Mouse (Mus musculus): ENCODE data around the gene Abtb2.

Gene Abtb2

DNA sequence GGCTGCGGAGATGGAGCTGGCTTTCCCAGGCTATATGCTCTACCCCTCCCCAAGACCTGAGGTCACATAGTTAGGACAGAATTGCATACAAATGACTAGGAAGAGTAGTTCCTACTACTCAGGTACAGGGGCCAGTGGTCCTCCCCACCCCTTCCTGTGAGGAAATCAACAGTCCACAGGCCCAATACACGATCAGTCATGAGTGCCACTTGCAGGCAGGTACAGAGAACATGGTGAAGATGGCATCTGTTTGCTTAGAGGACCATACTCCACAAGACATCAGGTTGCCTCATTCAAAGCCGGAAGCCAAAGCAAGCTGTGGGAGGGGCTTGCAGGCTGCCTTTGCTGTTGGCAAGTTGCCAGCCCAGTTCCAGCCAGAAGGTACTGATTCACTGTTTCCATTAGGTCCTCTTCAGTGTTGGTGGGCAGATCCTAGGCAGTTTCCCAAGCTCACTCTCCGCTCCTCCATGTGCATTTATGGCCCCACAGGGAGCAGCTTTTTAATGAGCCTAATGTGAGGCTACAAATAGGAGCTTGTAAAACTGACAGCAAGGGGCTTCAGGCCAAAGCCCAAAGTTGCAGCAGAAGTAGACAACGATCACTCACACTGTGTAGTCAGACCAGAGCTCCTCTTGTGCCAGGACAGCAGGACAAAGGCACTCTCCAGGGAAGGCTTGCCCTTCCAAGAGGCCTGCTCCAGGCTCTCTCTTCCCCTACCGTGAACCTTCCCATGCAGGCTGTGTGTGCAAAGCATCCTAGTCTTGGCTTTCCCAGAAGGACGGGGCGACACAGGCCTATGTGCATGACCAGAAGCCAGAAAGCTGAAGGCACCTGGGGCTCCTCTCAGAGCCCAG lies 102.1 kb downstream of the Abtb2 start:
- DNase-seq, result peak; percentile 51

DNA sequence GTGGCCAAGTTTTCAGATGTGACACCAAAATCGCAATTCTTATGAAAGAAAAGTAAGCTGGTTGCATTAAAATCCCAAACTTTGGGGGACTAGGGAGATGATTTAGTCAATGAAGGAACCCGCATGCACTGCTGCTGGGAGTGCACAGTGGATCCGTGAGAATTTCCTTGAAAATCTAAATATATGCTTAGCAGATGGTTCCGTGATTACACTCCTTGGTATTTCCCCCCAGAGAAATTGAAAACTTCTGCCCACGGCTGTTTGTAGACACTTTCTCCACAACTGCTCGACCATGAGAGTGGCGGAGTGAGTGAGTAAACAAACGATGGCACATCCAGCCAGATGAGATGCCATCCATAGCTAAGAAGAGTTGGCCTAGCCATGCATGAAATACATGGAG lies 102.8 kb downstream of the Abtb2 start:
- DNase-seq, result no peak

DNA sequence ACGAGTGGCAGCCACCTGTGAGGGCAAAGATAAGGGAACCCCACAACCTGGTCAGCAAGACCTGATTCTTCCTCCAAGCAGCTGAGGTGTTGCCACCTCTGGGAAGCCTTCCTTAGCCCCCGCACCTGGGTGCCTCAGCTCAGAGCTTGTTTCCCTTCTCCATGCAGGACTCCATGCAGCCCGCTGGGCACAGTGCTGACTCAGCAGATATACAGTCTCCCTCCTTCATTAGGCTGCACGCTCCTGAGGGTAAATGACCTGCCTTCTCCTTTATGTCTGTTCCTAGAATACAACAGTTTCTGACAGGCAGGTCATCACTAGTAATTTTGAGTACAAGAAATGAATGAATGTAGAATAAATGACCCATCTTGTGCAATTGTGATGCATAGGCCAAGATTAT lies 103.5 kb downstream of the Abtb2 start:
- no peak for DNase-seq

DNA sequence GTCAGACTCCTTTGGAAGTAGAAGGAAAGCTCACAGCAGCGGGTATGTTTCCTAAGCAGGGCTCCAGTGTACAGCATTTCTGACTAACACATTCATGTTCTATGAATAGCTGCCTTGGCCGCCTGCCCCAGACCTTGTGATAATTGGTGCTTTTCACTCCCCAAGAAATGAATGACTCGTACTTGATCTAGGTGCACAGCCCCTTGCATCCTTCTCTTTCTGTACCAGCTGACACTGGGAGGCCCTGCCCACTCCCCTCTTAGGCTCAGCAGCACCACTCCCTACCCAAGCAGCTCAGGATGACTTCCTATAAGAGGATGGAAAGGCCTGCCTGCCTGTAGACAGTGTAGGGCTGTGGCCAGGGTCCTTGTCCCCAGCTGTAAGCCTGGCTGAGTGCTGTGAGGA lies 104.2 kb downstream of the Abtb2 start:
- DNase-seq, result peak; percentile 47

DNA sequence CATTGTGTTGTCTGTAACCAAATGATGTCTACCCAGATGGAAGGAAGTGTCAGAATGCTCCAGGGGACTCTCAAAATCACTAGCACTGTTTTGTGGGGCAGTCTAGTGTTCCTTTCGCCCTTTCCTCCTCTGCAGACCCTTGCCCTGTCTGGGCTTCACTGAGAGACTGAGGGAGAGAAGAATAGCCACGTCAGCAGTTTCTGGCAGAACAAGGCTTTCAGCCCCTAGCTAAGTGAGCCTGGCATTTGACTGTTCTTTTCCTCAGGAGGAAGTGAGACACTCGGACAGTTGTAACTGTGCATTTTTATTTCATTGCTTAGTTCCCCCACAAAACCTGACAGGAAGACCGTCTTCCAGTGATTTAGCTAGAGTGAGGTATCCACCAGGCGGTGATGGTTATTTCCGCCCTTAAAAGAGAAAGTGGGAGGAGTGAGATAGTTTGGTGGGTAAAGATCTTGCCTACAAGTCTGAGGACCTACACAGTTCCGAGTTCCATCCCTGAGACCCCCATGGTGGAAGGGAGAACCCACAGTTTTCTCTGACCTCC lies 106.5 kb downstream of the Abtb2 start:
- no peak for DNase-seq

DNA sequence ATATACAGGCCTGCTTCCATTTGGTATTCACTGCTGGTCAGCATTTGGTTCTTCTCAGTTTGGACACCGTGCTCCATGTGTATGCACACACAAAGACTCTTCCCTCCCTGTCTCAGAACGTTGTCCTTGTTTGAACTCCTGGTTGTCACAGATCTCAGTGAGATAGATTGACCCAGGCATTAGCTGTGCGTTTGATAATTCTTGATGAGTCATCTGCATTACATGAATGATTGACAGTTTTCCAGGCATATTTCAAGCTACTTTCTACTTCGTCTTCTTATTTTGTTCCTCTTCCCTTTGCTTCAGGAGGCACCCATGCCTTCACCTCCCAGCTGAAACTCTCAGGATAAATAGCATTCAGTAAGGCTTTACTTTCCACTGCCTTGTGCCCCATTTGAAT lies 107.5 kb downstream of the Abtb2 start:
- no peak for DNase-seq

DNA sequence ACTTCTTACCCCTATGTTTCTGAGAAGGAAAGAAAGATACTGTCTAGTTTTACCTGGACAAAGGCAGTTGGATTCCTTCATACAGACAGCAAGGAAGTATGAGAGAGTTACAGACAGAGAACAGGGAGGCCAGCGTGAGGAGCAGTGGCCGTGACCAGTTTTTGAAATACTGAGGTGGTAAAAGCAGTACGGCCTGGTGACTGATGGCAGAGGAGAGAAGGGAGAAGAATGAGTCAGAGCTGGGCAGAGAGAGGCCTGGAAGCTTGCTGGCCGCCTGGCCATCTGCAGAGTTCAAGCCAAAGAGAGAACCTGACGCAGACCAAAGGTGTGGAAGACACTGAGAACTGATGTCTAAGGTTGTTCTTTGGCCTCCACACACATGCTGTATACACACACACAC lies 109.3 kb downstream of the Abtb2 start:
- no peak for DNase-seq

DNA sequence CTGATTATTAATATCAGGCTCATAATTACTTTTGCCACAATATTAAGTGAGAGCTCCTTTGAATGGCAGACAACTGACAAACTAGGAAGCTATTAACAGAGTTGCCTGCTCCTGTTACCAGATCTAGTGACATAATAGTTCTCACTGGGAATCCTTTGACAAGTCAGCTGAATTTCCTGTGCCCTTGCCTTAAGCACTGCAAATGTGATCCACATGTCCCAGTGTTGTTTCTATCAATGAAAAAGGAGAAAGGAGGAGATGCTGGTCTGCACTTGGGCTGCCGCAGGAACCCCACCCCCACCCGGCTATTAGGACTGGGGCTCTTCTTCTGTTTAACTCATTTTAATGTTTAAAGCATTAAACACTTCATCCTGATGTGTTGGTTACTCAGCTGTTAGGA lies 110.7 kb downstream of the Abtb2 start:
- no peak for DNase-seq

DNA sequence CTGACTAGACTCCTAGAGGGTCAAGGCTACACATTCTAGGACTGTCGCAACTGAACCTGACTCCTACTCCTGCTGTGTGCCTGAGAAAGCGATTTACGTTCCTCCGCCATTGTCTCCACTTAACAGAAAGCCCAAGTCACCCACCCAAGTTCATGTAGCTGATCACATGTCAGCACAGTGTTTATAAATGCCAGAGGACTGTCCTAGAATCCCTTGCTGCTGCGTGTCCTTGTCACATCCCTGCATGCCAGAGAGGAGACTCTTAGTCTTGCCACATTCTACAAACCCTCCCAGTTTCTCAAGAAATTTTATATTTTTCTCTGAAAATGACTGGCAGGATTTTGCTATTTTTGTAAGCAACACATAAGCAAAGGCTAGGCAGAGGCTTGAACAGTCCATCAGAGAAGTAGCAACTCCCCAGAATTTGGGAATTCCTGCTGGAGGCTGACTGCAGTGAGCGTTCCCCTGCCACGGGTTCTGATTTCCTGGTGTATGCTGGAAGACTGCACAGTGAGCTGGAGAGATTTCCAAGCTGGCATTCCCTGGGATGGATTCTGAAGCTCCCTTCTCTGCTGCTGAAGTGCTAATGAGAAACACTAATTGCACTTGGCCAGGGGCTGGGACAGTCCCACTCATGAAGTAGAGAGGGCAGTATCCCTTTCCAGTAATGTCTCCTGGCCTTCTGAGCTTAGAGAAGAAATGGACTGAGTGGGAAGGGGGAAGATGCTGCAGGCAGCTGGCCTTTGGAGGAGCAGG lies 111.7 kb downstream of the Abtb2 start:
- DNase-seq, result no peak

DNA sequence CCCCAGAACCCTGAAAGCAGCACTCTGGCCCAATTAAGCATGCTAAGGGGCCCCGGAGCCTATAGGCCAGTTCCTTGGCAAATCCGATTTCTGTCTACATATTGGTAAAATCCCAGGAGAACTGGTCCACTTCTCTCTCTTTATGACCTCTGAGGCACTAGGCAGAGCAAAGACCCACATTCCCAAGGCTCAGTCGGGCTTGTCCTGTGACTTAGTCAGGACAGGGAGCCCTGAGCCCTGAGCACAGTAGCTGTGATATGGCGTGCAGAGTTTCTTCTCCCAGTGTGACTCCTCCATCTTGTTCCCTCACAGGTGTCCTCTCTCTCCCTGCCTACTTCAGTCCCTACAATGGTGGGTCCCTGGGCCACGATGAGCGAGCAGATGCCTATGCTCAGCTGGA lies 112.3 kb downstream of the Abtb2 start:
- DNase-seq, result no peak

DNA sequence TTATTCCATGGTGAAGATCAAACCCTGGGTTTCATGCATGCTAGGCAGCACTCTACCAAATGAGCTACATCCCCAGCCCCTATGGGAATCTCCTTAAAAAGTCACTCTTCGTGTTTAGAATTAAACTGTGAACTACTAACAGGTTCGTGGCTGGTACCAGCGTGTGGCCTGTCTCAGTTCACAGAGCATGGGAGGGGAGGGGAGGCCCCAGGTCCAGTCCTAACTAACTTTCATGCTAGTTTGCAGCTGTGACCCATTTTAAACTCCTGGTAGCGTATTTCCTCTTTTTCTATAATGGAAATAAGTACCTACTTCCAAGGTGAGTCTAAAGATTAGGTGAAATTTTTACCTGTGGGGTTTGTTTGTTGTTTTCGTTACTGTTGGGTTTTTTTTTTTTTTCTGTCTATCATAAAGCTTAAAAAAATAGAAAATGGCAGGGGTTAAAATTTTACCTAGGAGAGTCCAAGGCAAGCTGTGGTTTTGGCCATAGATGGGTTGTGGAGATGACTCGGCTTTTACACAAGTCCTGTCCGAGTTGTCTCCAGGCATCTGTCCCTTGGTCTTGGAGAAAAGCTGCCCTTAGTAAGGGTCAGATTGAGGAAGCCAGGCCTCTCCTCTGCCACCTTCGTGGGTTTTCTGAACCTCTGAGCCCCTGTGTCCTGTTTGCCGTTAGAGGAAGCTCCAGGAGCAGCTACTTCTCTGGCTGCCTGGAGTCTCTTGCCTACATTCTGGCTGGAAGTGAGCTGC lies 114.4 kb downstream of the Abtb2 start:
- no peak for DNase-seq

DNA sequence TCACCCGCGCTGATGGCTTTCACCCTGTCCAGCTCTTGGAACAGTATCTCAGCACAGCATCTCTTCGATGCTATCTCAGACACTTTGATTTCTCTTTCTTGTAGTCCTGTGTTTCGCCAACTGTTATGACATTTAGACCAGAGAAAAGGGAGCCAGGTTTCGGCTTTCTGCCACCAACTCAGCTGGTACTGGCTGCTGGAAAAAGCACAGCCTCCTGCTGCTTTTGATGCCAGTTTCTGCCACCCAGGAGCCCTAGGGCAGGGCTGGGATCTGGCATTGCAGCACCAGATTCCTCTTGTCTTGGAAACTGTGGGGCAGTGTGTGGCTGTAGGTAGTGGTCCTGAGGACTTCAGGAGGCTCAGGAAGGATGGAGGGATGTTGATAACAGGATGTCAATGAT lies 115.0 kb downstream of the Abtb2 start:
- no peak for DNase-seq

DNA sequence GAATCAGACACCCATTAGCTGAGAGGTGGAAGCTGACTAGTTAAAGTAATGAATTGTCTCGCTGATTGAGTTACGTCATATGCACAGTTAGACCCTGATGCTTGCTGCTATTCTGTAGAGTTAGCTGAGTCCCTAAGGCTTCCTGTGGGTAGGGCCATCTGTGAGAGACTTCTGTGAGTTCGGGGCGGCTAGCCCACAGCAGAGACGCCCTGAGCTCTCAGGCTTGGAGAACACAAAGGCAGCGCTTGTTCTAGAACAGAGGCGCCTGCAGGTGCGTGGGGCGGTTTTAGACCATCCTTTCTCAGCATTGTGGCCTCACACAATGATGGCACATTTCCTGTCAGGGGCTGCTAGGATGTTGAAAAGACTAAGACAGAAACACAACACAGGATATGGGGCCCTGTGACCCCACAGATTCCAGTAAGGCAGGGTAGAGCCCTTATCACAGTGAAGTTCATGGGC lies 116.2 kb downstream of the Abtb2 start:
- no peak for DNase-seq

DNA sequence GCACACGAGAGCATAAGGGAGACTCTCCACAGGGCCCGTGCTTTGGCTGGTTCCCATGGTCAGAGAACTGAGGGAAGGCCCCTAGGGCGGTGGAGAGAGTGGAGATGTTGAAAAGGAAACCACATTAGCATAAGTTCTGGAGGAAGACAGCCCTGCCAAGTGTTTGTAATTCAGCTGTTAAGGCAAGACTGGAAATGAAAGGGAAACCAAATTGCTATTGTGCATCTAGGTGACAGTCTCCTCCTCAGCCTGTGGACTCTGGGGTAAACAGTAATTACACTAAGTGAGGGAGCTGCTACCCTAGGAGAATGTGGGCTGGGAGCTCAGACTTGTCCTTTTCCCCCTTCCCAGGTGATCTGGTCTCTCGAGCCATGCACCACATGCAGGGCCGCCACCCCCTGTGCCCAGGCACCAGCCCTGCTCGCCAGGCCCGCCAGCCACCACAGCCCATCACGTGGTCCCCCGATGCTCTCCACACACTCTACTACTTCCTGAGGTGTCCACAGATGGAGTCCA lies 116.9 kb downstream of the Abtb2 start:
- DNase-seq, result no peak

DNA sequence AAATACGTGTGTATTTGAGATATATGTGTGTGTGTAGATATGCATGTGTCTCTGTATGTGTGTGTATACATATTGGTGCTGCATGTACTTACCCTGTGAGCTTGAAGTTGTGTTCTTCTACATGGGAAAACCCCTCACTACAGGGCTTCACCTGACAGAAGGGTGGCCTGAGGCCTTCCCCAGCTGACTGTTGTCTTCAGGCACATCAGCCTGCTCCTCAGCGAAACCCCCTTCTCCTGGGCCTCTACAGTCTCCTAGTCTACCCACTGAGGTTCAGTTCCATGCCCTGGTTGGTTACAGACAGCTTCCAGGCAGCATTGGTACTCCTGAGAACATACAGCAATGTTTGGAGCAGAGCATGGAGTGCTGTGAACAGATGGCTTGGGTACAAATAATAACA lies 118.3 kb downstream of the Abtb2 start:
- no peak for DNase-seq

DNA sequence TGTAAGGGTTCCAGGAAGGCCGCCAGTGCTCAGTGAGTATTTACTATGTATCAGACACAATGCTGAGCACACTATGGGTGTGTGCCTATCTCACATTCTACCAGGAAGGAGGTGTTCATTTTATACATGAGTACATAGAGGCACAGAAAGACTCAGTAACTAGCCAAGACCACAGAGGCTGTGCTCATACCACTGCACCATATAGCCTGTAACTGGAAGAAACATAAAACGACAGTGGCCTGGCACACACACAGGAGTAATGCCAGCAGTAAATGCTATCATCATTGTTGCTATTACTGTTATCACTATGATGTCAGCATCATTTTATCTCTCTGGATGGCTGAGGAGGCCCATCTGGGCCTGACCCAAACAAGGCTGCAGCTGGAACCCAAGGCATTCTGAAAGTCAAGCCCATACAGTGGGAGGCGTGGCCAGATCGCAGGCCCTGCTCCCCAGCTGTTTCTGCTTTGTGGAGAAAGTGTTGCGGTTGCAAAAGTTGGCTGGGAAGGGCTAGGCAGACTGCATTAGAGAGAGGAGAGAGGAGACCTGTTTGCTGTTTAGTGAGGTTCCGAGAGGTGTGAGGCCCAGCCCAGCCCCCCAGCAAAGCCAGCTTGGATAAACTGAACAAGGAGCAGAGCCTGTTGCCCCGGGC lies 118.9 kb downstream of the Abtb2 start:
- DNase-seq, result no peak

DNA sequence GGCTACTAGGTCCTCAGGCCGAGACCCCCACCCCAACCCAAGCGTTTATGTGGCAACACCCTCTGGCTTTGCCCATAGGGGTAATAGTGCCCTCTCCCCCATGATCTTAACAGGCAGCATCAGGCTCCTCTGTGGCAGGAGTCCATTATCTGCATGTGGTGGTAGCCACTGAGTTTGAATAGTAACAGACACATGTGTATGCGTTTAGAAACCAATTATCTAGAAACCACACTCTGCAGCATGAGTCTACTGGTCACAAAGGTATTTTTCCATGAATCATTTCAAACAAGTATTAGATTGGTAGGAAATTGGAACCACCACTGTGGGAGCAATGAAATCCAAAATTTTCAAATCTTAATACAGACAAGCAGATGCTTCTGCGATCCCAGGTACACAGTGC lies 119.5 kb downstream of the Abtb2 start:
- no peak for DNase-seq

DNA sequence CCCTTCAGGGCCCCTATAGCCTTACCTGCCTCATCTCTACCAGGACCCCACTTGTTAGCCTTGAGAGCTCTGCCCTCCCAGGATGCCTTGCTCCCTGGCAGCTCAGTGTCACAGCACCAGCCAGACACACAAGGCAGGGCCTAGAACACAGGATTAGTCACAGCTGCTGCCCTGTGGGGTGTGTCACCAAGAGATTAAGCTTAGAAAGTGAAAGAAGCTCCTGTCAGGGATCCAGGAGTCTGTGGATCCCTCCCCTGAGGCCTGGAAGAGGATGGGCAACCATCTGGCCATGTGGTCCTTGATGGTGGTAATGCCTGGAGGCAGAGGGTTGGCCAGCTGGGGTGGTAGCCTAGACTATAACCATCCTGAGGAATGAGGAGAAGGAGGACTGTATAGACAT lies 121.0 kb downstream of the Abtb2 start:
- DNase-seq, result no peak

DNA sequence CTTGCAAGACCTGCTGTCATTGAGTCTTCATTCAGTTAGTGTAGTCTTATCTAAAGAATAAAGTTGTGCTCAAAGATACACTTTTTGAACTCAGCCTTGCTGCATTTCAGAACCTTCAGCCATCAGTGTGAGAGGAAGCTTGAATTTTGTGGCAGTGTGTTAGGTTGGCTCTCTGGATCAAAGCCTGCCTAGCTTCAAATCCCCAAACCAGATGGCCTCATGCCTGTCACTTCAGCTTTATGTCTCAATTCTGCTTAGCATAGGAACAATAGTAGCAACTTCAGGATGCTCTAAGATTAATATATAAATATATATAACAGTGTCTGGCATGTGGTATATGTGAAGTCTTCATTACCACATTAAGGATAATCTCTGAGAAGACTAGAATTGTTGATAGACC lies 121.8 kb downstream of the Abtb2 start:
- DNase-seq, result no peak

DNA sequence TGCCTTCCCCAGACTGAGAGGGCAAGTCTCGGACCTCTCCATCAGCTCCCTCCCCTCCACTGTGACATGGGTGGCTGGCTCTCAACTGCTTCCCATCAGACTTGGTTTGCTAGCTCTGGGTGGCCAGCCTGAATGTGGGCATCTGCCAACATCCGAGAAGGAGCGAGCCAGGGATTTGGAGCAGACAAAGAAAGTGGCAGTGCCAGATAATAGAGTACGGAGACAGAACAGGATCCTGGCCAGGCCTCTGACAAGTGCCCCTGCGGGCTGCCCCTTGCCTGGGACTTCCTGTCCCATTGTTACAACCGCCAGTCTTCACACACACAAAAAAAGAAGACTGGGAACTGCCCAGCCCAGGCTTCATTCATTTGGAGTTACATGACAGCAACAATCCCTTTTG lies 124.3 kb downstream of the Abtb2 start:
- DNase-seq, result no peak

DNA sequence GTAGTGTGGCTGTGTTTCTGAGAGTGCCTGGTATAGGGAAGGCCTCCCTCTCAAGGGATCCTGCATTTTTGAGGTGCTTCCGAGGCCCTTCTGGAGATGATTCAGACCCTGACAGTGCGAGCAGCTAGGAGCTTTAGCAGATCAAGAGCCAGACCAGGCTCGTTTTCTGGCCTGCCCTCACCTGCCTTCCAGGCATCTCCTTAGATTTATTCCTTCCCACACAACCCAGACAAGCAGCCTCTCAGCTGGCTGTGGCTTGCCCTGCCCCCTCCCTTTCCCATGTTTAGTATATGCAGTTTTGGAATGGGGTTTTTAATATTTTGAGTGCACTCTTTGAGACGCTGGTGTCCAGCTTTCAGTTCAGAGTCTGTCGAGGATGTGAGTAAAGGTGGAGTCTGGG lies 124.7 kb downstream of the Abtb2 start:
- no peak for DNase-seq

DNA sequence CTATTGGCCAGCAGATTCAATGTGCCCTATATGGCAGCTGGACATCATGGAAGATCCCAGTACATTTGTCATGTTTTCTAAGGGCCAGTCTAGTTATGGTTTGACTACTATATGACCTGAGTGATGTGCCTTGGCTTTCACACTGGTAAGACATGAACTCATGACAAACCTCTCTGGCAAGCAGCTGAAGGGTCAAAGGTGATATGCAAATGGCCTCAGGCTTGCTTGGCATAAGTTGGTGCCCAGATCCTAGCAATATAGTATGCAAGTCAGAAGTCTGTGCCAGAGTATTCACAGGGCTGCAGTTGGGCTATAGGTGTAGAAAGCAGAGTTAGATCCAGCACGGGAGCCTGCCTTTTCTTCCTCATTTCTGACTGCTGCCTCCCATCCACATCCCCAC lies 125.2 kb downstream of the Abtb2 start:
- DNase-seq, result no peak

DNA sequence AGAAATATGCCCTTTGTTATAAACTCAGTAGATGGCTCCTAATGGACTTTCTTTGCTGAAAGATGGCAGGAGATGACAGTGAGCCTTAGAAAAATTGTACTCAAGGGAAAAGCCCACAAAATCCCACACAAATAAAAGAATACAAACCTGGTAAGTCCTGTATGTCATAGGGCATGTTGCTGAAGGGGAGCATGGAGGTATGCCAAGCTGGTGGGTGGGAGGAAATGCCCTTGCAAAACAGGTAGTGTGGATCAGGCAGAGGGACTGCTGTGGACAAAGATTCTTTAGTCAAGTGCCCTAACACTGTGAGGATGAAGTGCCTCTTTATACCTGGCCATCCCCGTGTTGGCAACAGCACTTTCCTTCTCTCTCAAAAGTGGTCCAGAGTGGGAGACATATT lies 126.7 kb downstream of the Abtb2 start:
- no peak for DNase-seq

Measured in right cerebral cortex, postnatal 25 days (tissue).